Mouse (Mus musculus) liver, embryonic 11.5 days (tissue): ENCODE data around the gene Prg3. TPM values are rescaled to one million over a fixed set of nuclear protein-coding genes. Genes with fewer than 3 reads are reported as not detected.
A peak's percentile ranks its signal among the peaks of the same experiment; 100 is the strongest.

ENCODE experiments used
- ATAC-seq: fragments of 200-750 bp; cut with Nextera tagmentation; replicated peaks from 2 replicates; pipeline ENCODE4 v1.8.0; 2017; ENCODE audit warnings: moderate number of reproducible peaks, mild to moderate bottlenecking, moderate TSS enrichment, moderate library complexity; ENCODE audit not compliant: low FRiP score
- DNase-seq: peaks from one replicate; pipeline ENCODE4 v3.0.0-alpha.2; 2017; ENCODE audit warnings: low spot score
- H3K27ac ChIP-seq: fragments of 300-500 bp; sonication (generic); 2 replicates; pipeline ENCODE4 v1.5.1; 2014; ENCODE audit warnings: mild to moderate bottlenecking, low read depth, low read length, control low read depth
- H3K27me3 ChIP-seq: fragments of 300-500 bp; sonication (generic); replicated peaks from 2 replicates; pipeline ENCODE4 v1.6.1; 2014; ENCODE audit warnings: low read length, mixed read lengths; ENCODE audit not compliant: control insufficient read depth, insufficient read depth
- H3K36me3 ChIP-seq: fragments of 300-500 bp; sonication (generic); 2 replicates; pipeline ENCODE4 v1.6.1; 2014; ENCODE audit warnings: mild to moderate bottlenecking, low read length, moderate library complexity, mixed read lengths; ENCODE audit not compliant: control insufficient read depth, insufficient read depth
- H3K4me1 ChIP-seq: fragments of 300-500 bp; sonication (generic); replicated peaks from 2 replicates; pipeline ENCODE4 v1.6.1; 2014; ENCODE audit warnings: low read length, mixed read lengths; ENCODE audit not compliant: control insufficient read depth, insufficient read depth
- H3K4me2 ChIP-seq: fragments of 300-500 bp; sonication (generic); 2 replicates; pipeline ENCODE4 v1.6.1; 2014; ENCODE audit warnings: mild to moderate bottlenecking, control low read depth, moderate library complexity
- H3K4me3 ChIP-seq: fragments of 300-500 bp; sonication (generic); 2 replicates; pipeline ENCODE4 v1.5.1; 2014; ENCODE audit warnings: low read depth, low read length, control low read depth
- H3K9ac ChIP-seq: fragments of 300-500 bp; sonication (generic); 2 replicates; pipeline ENCODE4 v1.6.1; 2014; ENCODE audit warnings: low read depth, low read length, control low read depth
- H3K9me3 ChIP-seq: fragments of 300-500 bp; sonication (generic); 2 replicates; pipeline ENCODE4 v1.6.1; 2016; ENCODE audit warnings: low read length, inconsistent platforms, mixed read lengths; ENCODE audit not compliant: control insufficient read depth
- WGBS: fragments of 180-500 bp; shearing (Covaris S2); extraction: QIAGEN DNeasy Blood & Tissue Kit; methylation state at CpG from one replicate; pipeline ENCODE4 v1.1.7; 2014; 5-methylcytosine and 5-hydroxymethylcytosine counted together
- polyA plus RNA-seq: library from polyadenylated mRNA; unstranded; fragments of >200 nt; fragmentation: Nextera tagmentation; extraction: Ambion mirVana; gene quantifications from 2 replicates; pipeline ENCODE4 v1.2.1, GENCODE M21; 2014

Prg3 gene
- polyA plus RNA-seq, 1 experiment from 2014 or later = 10.2 TPM

- 54% methylated on average over 6 of the region's 6 CpGs for WGBS
- H3K27me3 ChIP-seq = no peaks in the 10 kb centered on the region
- ATAC-seq (no peak), DNase-seq (peak; percentile 28)
- H3K36me3 ChIP-seq = peaks cover 6% of the 10 kb centered on the region; the same call in 1 of the 2 replicates
- H3K4me1 ChIP-seq = no peaks in the 10 kb centered on the region
- H3K4me2 ChIP-seq = no peak overlapping the region
- H3K9ac ChIP-seq = no peak overlapping the region
- no peak overlapping the region for H3K27ac ChIP-seq
- no peak overlapping the region for H3K4me3 ChIP-seq
- H3K9me3 ChIP-seq = no peaks in the 10 kb centered on the region
Measured at GRCm38 (mm10) chr2:84962906-84963507, 25.0 kb upstream of the Prg3 start.

GRCm38 (mm10) chr2:84964111-84964801, 23.8 kb upstream of the Prg3 start:
- H3K4me2 ChIP-seq = no peak overlapping the region
- WGBS = 89% methylated on average over 7 of the region's 7 CpGs
- no peaks in the 10 kb centered on the region for H3K9me3 ChIP-seq
- no peaks in the 10 kb centered on the region for H3K4me1 ChIP-seq
- ATAC-seq (no peak), DNase-seq (peak; percentile 7)
- H3K36me3 ChIP-seq = no peaks in the 10 kb centered on the region
- no peak overlapping the region for H3K27ac ChIP-seq
- H3K9ac ChIP-seq = no peak overlapping the region
- no peaks in the 10 kb centered on the region for H3K27me3 ChIP-seq
- no peak overlapping the region for H3K4me3 ChIP-seq

GRCm38 (mm10) chr2:84967318-84967991, 20.6 kb upstream of the Prg3 start:
- no peak for DNase-seq
- ATAC-seq = no peak

GRCm38 (mm10) chr2:84975580-84975979, 12.4 kb upstream of the Prg3 start:
- WGBS = 85% methylated on average over 2 of the region's 2 CpGs
- Histone ChIP-seq H3K4me1 (no peaks in the 10 kb centered on the region), H3K4me2 (no peak overlapping the region), H3K9me3 (no peaks in the 10 kb centered on the region), H3K27ac (no peak overlapping the region), H3K9ac (no peak overlapping the region), H3K4me3 (no peak overlapping the region), H3K36me3 (no peaks in the 10 kb centered on the region), H3K27me3 (no peaks in the 10 kb centered on the region)
- DNase-seq (no peak), ATAC-seq (no peak)

More at GRCm38 (mm10) chr2:84967318-84967991, 20.6 kb upstream of the Prg3 start:
- no peak overlapping the region for H3K9ac ChIP-seq
- WGBS = 56% methylated on average over 5 of the region's 5 CpGs
- no peaks in the 10 kb centered on the region for H3K36me3 ChIP-seq
- no peak overlapping the region for H3K27ac ChIP-seq
- no peaks in the 10 kb centered on the region for H3K27me3 ChIP-seq
- no peaks in the 10 kb centered on the region for H3K9me3 ChIP-seq
- no peak overlapping the region for H3K4me3 ChIP-seq
- no peaks in the 10 kb centered on the region for H3K4me1 ChIP-seq
- no peak overlapping the region for H3K4me2 ChIP-seq

GRCm38 (mm10) chr2:84980188-84980587, 7.8 kb upstream of the Prg3 start, which contains the start of gene Prg2:
Gene Prg2 (plus strand): TSS chr2:84980461.
- WGBS = 48% methylated on average over 1 of the region's 1 CpGs
- ATAC-seq (no peak), DNase-seq (peak; percentile 27)
- no peaks in the 10 kb centered on the region for H3K4me1 ChIP-seq
- H3K27ac ChIP-seq = no peak within 1 kb of the TSS
- no peak within 1 kb of the TSS for H3K4me3 ChIP-seq
- H3K9me3 ChIP-seq = no peaks in the 10 kb centered on the region
- no peak within 1 kb of the TSS for H3K4me2 ChIP-seq
- no peak within 1 kb of the TSS for H3K9ac ChIP-seq
- H3K36me3 ChIP-seq = no peaks in the 10 kb centered on the region
- no peaks in the 10 kb centered on the region for H3K27me3 ChIP-seq

- no peak overlapping the region for H3K27ac ChIP-seq
- no peak overlapping the region for H3K4me2 ChIP-seq
- no peaks in the 10 kb centered on the region for H3K36me3 ChIP-seq
- H3K27me3 ChIP-seq = no peaks in the 10 kb centered on the region
- 48% methylated on average over 2 of the region's 2 CpGs for WGBS
- DNase-seq = peak; percentile 24
- ATAC-seq = peak; percentile 60
- H3K9ac ChIP-seq = no peak overlapping the region
- H3K4me1 ChIP-seq = peaks cover 22% of the 10 kb centered on the region
- no peaks in the 10 kb centered on the region for H3K9me3 ChIP-seq
- H3K4me3 ChIP-seq = no peak overlapping the region
Measured at GRCm38 (mm10) chr2:84996376-84996775, 8.4 kb downstream of the Prg3 start.

- Histone ChIP-seq H3K36me3 (no peaks in the 10 kb centered on the region), H3K4me1 (peaks cover 22% of the 10 kb centered on the region), H3K4me3 (no peak overlapping the region), H3K9ac (no peak overlapping the region), H3K4me2 (no peak overlapping the region), H3K27ac (no peak overlapping the region), H3K27me3 (no peaks in the 10 kb centered on the region), H3K9me3 (no peaks in the 10 kb centered on the region)
- no peak for DNase-seq
- 0 out of 2 replicates have a peak, but pooled peaks have one; percentile 27 for ATAC-seq
- WGBS = 61% methylated on average over 3 of the region's 3 CpGs
Measured at GRCm38 (mm10) chr2:84999486-85000181, 11.6 kb downstream of the Prg3 start.

GRCm38 (mm10) chr2:85001497-85001896, 13.5 kb downstream of the Prg3 start:
- Histone ChIP-seq H3K4me2 (no peak overlapping the region), H3K9ac (no peak overlapping the region), H3K27me3 (no peaks in the 10 kb centered on the region), H3K9me3 (no peaks in the 10 kb centered on the region), H3K4me3 (no peak overlapping the region), H3K4me1 (peaks cover 16% of the 10 kb centered on the region), H3K36me3 (no peaks in the 10 kb centered on the region), H3K27ac (no peak overlapping the region)
- WGBS = 81% methylated on average over 13 of the region's 13 CpGs
- ATAC-seq (no peak), DNase-seq (no peak)
